Mouse (Mus musculus) C2C12 (cell line): ENCODE data around the gene Bloc1s3. TPM values are rescaled to one million over a fixed set of nuclear protein-coding genes. Genes with fewer than 3 reads are reported as not detected.
A peak's percentile ranks its signal among the peaks of the same experiment; 100 is the strongest.

Experiments used
- H3K27me3 ChIP-seq: one replicate; pipeline ENCODE4 v1.6.1; 2011; ENCODE audit not compliant: control insufficient read depth, insufficient read depth, insufficient read length
- H3K36me3 ChIP-seq: one replicate; pipeline ENCODE4 v1.6.1; 2011; ENCODE audit not compliant: control insufficient read depth, insufficient read depth
- H3K4me3 ChIP-seq: one replicate; pipeline ENCODE4 v1.5.1; 2011; ENCODE audit warnings: mild to moderate bottlenecking, control low read depth; ENCODE audit not compliant: poor library complexity, insufficient read depth, severe bottlenecking
- H3K79me2 ChIP-seq: one replicate; pipeline ENCODE4 v1.6.1; 2011; ENCODE audit not compliant: control insufficient read depth, insufficient read depth
- H3K79me3 ChIP-seq: one replicate; pipeline ENCODE4 v1.6.1; 2011; ENCODE audit warnings: low read depth, control low read depth
- H3ac ChIP-seq: one replicate; pipeline ENCODE3; 2011; ENCODE audit warnings: low read depth; ENCODE audit not compliant: control insufficient read depth, insufficient read length
- CEBPB ChIP-seq: IDR thresholded peaks from one replicate; pipeline ENCODE4 v1.6.1; 2011; ENCODE audit warnings: low read depth, mild to moderate bottlenecking, control low read depth, moderate library complexity
- CTCF ChIP-seq: IDR thresholded peaks from one replicate; pipeline ENCODE4 v1.5.1; 2011; ENCODE audit not compliant: control insufficient read depth, insufficient read depth, insufficient read length
- FOSL1 ChIP-seq: IDR thresholded peaks from one replicate; pipeline ENCODE4 v1.8.0; 2011; ENCODE audit warnings: mild to moderate bottlenecking, low read length; ENCODE audit not compliant: poor library complexity, insufficient read depth, severe bottlenecking
- MAX ChIP-seq: IDR thresholded peaks from one replicate; pipeline ENCODE4 v1.6.1; 2011; ENCODE audit warnings: mild to moderate bottlenecking, control low read depth
- MYOD1 ChIP-seq: IDR thresholded peaks from one replicate; pipeline ENCODE4 v1.6.1; 2011; ENCODE audit warnings: low read depth; ENCODE audit not compliant: control insufficient read depth, insufficient read length
- MYOG ChIP-seq: IDR thresholded peaks from one replicate; pipeline ENCODE4 v1.6.1; 2011; ENCODE audit not compliant: control insufficient read depth, insufficient read length; ENCODE audit errors: extremely low read depth
- USF1 ChIP-seq: IDR thresholded peaks from one replicate; pipeline ENCODE4 v1.6.1; 2011; ENCODE audit warnings: low read depth, mild to moderate bottlenecking, control low read depth, moderate library complexity
- polyA plus RNA-seq: library from polyadenylated mRNA; unstranded; fragments of >200 nt; fragmentation: generic; extraction: Trizol; gene quantifications from one replicate; pipeline ENCODE4 v1.2.1, GENCODE M21; 2012; ENCODE audit warnings: missing spikeins

Bloc1s3 gene
- polyA plus RNA-seq, 1 experiment: 4.8 TPM

DNA sequence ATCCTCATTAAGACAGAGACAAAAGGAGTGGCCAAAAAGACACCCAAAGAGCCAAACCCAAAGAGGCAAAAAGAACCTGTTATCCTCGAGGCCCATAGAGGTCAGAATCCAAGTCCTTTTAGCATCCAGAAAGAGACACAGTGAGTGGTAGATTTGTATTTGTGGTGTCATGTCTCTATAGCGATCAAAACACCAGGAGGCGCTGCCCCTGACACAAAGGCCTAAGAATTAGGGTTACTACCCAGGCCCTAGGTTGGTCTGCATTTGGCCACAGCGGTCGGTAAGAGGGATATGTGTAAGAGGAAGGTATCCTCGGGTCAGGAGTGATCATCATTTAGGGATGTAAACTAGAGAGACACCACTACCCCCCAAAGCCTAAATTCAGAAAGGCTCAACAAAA is 1.8 kb downstream of the Bloc1s3 start:
- Histone ChIP-seq H3K79me3 (no peaks in the 10 kb centered on the region), H3K4me3 (no peak overlapping the region), H3K27me3 (no peaks in the 10 kb centered on the region), H3K79me2 (peaks cover 11% of the 10 kb centered on the region), H3ac (no peak overlapping the region), H3K36me3 (no peaks in the 10 kb centered on the region)
- no peak for TF ChIP-seq CTCF

DNA sequence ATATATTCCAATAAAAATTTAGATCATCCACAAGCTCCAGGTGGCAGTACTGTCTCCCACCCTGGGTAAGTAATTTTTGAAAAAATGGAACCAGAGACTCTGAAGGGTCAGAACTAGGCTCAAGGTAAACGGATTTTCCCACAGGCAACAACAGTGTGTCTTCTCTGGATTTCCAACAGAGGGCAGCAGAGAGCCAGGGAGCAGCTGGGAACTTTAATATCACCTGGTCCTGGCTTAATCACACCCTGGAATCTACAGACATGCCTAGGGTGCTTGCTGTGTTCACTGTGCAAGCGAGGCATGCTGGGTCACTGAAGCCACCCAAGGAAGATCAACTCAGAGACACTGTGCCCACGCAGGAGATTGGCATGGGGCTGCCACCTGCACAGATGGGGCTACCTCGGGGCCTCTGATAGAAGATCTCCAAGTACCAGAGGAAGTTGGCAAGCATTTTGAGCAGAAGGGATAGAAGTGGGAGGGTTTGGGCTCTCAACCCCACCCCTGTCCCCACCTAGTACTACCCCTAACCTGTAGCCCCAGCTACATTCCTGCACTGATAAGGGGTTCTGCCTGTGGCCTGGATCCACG is 4.6 kb downstream of the Bloc1s3 start:
- TF ChIP-seq CEBPB (no peak), MYOD1 (no peak), USF1 (no peak), CTCF (peak; percentile 19), FOSL1 (no peak)
- no peak overlapping the region for H3K4me3 ChIP-seq
- H3K79me2 ChIP-seq: no peaks in the 10 kb centered on the region
- H3K79me3 ChIP-seq: no peaks in the 10 kb centered on the region
- H3ac ChIP-seq: no peak overlapping the region
- no peaks in the 10 kb centered on the region for H3K36me3 ChIP-seq
- no peaks in the 10 kb centered on the region for H3K27me3 ChIP-seq

GRCm38 (mm10) chr7:19501658-19502057 is 6.5 kb downstream of the Bloc1s3 start:
- TF ChIP-seq CTCF (no peak), MAX (no peak), FOSL1 (no peak), USF1 (no peak), MYOG (no peak), MYOD1 (no peak), CEBPB (no peak)
- H3K4me3 ChIP-seq: no peak overlapping the region
- H3K79me2 ChIP-seq: no peaks in the 10 kb centered on the region
- no peaks in the 10 kb centered on the region for H3K79me3 ChIP-seq
- H3K27me3 ChIP-seq: no peaks in the 10 kb centered on the region
- no peaks in the 10 kb centered on the region for H3K36me3 ChIP-seq
- no peak overlapping the region for H3ac ChIP-seq

- Histone ChIP-seq H3K4me3 (no peak overlapping the region), H3K27me3 (peaks cover 8% of the 10 kb centered on the region), H3ac (no peak overlapping the region), H3K36me3 (no peaks in the 10 kb centered on the region), H3K79me3 (no peaks in the 10 kb centered on the region), H3K79me2 (no peaks in the 10 kb centered on the region)
- no peak for TF ChIP-seq MYOG
- TF ChIP-seq CTCF: no peak
- no peak for TF ChIP-seq FOSL1
- no peak for TF ChIP-seq USF1
- TF ChIP-seq MAX: no peak
- TF ChIP-seq MYOD1: no peak
- TF ChIP-seq CEBPB: no peak
These were observed 7.5 kb downstream of the Bloc1s3 start for GRCm38 (mm10) chr7:19500420-19501363.

GRCm38 (mm10) chr7:19498326-19498725 is 9.8 kb downstream of the Bloc1s3 start:
- Histone ChIP-seq H3K79me3 (no peaks in the 10 kb centered on the region), H3K36me3 (no peaks in the 10 kb centered on the region), H3K4me3 (no peak overlapping the region), H3ac (no peak overlapping the region), H3K79me2 (no peaks in the 10 kb centered on the region), H3K27me3 (peaks cover 25% of the 10 kb centered on the region)
- TF ChIP-seq FOSL1: no peak
- TF ChIP-seq MYOD1: no peak
- TF ChIP-seq USF1: no peak
- TF ChIP-seq CEBPB: no peak
- no peak for TF ChIP-seq MAX
- TF ChIP-seq MYOG: no peak
- no peak for TF ChIP-seq CTCF
